Mouse (Mus musculus) heart, adult 10 weeks (tissue): ENCODE data around the gene Ppp6r2. TPM values are rescaled to one million over a fixed set of nuclear protein-coding genes. Genes with fewer than 3 reads are reported as not detected.

Experiments
- polyA plus RNA-seq: library from polyadenylated mRNA; stranded (reverse); fragments of 350-450 nt; fragmentation: Illumina TruSeq; extraction: RNeasy Lipid Tissue Mini Kit (QIAGEN cat#74804); gene quantifications from one replicate; pipeline ENCODE4 v1.2.3, GENCODE M21; 2014; ENCODE audit warnings: low read depth, low replicate concordance

Gene Ppp6r2
- 49.4 TPM for polyA plus RNA-seq

DNA sequence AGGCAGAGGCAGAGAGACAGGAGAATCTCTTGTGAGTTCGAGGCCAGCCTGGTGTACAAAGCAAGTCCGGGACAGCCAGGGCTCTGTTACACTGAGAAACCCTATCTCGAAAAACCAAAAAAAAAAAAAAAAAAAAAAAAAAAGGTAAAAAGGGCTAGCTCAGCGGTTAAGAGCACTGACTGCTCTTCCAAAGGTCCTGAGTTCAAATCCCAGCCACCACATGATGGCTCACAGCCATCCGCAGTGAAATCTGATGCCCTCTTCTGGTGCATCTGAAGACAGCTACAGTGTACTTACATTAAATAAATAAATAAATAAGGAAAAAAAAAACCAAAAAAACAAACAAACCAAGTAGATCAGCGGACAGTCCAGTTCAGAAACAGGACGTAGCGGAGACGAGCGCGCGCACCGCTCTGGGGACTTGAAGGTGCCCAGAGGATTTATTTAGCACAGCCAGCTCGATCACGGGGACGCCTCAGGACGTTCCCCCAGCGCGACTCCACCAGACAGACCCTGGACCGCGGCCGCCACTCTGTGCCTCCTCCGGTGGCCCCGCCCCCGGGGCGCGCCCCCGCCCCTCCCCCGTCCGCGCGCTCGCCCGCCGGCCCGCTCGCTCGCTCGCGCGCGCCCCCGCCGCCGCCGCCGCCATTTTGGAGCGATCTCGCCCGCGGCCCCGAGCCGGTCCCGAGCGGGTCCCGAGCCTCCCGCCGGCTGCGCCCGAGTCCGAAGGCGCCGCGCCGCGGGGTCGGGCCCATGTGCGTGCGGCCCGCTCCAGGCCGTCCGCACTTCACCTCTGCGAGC, at the start of gene Ppp6r2:
Ppp6r2 (plus strand) TSS at position 639 of the 801 bp plus-strand sequence.

DNA sequence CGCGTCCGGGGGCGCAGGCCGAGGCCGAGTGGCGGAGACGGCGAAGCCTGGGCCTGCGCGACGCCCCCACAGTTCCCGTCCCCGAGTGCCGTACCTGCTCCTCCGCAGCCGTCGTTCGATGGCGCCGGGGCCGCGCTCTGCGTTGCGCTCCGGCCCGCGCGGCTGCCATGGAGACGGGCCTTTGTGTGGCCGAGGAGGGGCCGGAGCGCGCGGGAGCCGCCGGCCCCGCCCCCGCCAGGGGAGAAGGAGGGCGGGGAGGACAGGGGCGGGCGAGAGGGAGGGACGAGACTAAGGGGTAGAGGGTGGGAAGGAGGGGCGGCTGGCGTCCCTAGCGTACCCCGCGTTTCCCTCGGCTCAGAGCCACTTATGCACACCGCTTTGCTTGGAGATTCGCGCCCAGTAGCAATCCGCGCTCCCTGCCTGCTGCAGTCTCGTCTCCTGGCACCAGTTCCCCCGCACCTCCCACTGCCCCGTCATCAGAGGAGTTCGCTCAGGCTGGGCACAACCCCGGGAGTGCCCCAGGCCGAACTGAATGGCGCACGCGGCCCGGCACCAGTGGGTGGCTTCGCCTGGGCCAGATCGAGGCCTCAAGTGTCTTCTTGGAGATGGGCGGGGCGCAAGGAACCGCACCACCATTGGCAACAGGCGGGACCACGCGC, 30.7 kb upstream of the Ppp6r2 start, which contains the start of gene Plxnb2:
Plxnb2 (minus strand) TSS at position 218 of the 659 bp plus-strand sequence.

DNA sequence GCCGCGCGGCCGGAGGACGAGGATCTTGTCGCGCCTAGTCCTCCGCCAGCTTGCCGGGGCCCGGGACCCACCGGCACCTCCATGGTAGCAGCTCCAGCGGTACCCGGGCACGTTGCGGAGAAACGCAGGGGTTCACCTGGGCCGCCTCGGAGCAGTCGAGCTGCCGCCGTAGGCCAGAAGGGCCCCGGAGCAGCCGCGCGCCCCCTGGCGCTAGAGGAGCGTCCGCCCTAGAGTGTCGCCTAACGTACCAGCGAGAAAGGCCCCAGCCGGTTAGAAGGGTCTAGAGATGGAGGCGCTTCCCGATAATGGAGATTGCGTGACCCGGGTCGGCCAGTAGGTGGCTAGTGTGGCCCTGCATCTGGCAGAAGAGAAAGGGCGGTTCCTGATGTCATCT, 15.0 kb upstream of the Ppp6r2 start, which contains the start of gene Dennd6b:
Dennd6b (minus strand) TSS at position 184 of the 394 bp plus-strand sequence.

DNA sequence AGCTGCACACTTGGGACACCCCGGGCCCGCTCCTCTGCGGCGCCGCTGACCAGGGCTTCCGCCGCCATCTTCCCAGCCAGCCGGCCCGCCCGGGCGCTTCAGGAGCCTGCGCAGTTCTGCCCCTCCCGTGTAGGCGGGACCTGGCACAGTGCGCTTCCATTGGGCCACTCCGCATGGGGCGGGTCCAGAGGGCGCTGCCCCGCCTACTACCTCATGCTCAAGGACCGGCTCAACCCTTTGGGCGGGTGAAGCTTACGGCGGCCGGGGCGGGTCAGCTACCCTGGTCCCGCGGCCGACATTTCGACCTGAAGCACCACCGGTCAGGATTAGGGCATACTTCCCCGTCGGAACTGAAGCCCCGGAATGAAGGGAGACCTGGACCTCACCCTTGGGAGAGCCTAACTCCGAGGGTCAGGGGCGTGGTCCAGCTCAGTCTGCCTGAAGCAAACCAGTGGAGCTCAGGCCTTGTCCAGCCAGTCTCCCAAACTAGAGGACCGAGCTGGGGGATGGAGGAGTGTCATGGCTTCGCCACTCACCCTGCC, 103.9 kb downstream of the Ppp6r2 start, which contains the start of gene Sbf1:
Sbf1 (minus strand) TSS at position 122 of the 542 bp plus-strand sequence.

DNA sequence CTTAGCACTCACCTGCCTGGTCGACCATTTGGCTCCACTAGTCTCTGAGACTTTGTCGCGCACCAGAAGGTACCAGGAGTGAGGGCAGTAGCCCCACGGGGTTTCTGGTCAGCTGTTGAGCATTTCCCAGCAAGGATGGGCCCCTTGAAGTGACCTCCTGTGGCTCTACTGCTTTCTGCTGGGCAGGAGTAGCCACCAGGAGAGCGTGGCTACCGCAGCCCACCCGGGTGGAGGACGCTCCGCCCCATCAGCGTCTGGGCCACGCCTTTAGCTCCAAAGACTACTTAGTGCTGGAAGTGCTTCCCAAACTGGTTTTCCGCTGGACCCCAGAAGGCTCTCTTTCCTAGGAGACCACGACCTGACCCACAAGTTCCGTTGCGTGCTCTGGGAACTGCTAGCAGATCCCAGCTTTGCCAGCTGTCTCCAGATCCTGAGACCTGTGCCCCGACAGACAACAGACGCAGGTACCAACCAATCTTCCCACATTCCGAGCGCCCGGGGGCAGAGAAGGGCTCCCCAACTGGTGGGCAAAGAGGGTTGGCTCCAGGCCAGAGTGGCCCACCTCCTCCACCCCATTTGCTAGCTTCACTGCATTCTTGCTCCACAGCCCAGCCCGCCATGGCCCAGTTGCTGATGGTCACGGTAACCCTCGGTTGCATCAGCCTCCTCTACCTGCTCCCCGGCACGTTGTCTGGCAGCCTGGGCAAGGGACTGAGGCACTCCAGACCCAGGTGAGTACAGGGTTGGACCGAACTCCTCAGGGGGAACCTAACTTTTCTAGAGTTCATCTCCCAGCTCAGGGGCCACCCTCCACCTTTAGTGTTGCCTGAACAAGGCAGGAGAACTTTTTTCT, 111.5 kb downstream of the Ppp6r2 start, which contains the start of gene Adm2:
Adm2 (plus strand) TSS at position 51 of the 853 bp plus-strand sequence.

DNA sequence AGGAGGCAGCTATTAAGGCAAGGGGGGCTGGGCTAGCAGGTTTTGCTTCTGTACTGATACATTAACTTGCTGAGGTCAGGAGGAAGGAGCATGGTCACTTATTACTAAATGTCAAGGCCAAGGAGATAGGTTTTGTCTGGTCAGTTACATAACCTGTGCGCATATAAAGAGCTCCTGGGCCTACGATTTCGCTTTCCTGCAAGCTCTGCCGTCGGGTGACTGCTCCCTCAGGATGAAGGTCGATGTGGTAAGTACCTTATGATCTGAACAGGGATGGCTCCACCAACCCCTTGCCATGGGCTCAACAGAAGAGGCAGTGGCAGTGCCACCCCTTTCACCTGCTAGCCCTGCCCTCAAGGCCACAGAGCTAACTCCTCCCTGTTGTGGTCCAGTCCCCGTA, 122.9 kb downstream of the Ppp6r2 start, which contains the start of gene Miox:
Miox (plus strand) TSS at position 128 of the 400 bp plus-strand sequence.

Other genes starting within 250 kb of the Ppp6r2 start
- not detected for gene Mlc1, start 232.5 kb upstream of the Ppp6r2 start, polyA plus RNA-seq
- 68.0 TPM for gene Mov10l1, start 228.6 kb upstream of the Ppp6r2 start, polyA plus RNA-seq
- 1.3 TPM for gene Panx2, start 151.8 kb upstream of the Ppp6r2 start, polyA plus RNA-seq
- 42.8 TPM for gene Trabd, start 136.4 kb upstream of the Ppp6r2 start, polyA plus RNA-seq
- 18.2 TPM for gene Selenoo, start 122.5 kb upstream of the Ppp6r2 start, polyA plus RNA-seq
- gene Tubgcp6, start 88.4 kb upstream of the Ppp6r2 start, polyA plus RNA-seq = 9.0 TPM
- gene Hdac10, start 82.9 kb upstream of the Ppp6r2 start, polyA plus RNA-seq = 12.0 TPM
- gene Mapk12, start 70.8 kb upstream of the Ppp6r2 start, polyA plus RNA-seq = 34.4 TPM
- 3.5 TPM for gene Mapk11, start 61.9 kb upstream of the Ppp6r2 start, polyA plus RNA-seq
- gene Plxnb2, start 30.8 kb upstream of the Ppp6r2 start, polyA plus RNA-seq = 81.6 TPM
- 16.5 TPM for gene Dennd6b, start 15.1 kb upstream of the Ppp6r2 start, polyA plus RNA-seq
- gene Sbf1, start 103.8 kb downstream of the Ppp6r2 start, polyA plus RNA-seq = 45.0 TPM
- not detected for gene Adm2, start 111.2 kb downstream of the Ppp6r2 start, polyA plus RNA-seq
- not detected for gene Miox, start 122.8 kb downstream of the Ppp6r2 start, polyA plus RNA-seq
- gene Lmf2, start 144.1 kb downstream of the Ppp6r2 start, polyA plus RNA-seq = 25.2 TPM
- 46.5 TPM for gene Ncaph2, start 144.2 kb downstream of the Ppp6r2 start, polyA plus RNA-seq
- gene Sco2, start 162.3 kb downstream of the Ppp6r2 start, polyA plus RNA-seq = 23.0 TPM
- 0.86 TPM for gene Tymp, start 165.5 kb downstream of the Ppp6r2 start, polyA plus RNA-seq
- gene Odf3b, start 167.7 kb downstream of the Ppp6r2 start, polyA plus RNA-seq = 2.5 TPM
- not detected for gene Klhdc7b, start 173.4 kb downstream of the Ppp6r2 start, polyA plus RNA-seq
- gene Syce3, start 198.9 kb downstream of the Ppp6r2 start, polyA plus RNA-seq = not detected
- gene Cpt1b, start 214.3 kb downstream of the Ppp6r2 start, polyA plus RNA-seq = 568 TPM
- 1.8 TPM for gene C730034F03Rik, start 218.0 kb downstream of the Ppp6r2 start, polyA plus RNA-seq
- gene Gm44502, start 218.1 kb downstream of the Ppp6r2 start, polyA plus RNA-seq = 1.3 TPM
- 106 TPM for gene Chkb, start 218.4 kb downstream of the Ppp6r2 start, polyA plus RNA-seq
- 0.10 TPM for gene Mapk8ip2, start 242.4 kb downstream of the Ppp6r2 start, polyA plus RNA-seq